Mouse (Mus musculus) thymus, postnatal 25 days (tissue): ENCODE measurements around the gene N4bp3.
"Not testable (repeated sequence)": the region's sequence is repeated elsewhere in the genome, so short reads cannot be mapped to it uniquely, and the experiment has no call there.

Experiments
- DNase-seq: peaks from one replicate; pipeline ENCODE4 v3.0.0; 2022

Gene N4bp3

GRCm38 (mm10) chr11:51627425-51627824 lies 23.2 kb downstream of the N4bp3 start:
- DNase-seq, result no peak

DNA sequence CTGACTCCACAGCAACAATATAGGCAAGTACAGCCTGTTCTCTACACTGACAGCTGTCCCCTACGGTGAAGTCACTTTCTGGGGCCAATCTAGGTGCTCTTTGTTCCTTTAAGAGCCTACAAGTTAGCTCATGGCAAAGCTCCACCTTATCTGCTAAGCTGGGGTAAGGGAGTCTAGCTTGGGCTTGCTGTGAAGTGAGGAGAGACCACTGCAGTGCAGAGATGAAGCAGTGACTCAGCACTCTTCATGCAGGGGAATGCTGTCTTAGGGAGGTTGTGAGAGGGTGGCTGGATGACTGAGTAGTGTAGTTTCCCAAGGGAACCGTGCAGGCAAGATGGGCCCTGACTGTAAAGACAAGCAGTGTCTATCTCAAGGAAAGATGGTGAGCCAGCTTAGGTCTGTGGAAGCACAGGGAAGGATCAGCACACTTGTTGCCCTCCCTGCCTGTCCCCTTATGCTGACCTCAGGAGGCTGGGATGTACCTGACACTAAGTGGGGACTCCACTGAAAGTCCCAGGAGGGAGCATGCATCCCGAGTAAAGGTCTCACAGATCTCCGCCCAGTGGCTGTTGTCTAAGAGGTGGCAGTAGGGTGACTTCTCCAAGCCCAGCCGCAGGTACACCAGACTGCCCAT lies 25.3 kb downstream of the N4bp3 start:
- no peak for DNase-seq

DNA sequence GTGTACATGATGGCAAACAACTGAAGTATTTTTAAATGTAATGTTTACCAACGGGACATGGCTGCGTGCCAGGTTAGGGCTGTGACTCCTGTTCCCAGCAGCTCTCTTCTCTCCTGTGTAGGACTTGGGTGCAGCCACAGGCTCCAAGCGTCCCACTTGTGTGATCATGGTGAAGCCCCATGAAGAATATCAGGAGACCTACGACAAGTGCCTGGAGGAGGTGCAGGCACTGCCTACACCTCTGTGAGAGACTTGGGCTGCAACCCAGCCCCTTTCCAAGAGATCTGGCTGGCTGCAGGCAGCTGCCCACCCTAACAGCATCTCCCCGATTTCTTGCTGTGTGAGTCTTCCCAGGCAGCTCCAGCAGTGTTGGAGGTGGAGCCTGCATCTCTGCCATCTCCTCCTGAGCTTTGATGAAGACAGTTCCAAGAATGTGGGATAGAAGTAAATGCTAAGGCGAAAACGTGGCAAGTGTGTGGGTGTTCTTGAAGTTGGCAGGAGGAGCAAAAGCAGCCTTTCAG lies 27.6 kb downstream of the N4bp3 start:
- no peak for DNase-seq

DNA sequence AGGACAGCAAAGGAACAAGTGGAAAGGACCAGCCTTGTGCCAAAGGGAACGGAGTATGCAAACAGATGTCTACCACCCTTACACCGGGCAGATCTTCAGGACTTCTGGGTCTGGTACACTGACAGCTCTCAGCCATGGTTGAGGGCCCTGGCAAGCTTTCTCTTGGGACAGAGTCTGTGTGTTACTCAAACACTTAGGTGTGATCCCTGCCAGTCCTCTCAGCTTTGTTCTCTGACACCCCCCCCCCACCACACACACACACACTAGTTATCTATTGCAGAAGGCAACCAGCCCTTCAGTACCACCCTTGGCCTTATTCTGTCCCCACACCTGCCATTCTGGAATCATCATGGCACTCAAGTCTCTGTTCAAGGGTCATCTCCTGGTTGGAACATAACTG lies 28.9 kb downstream of the N4bp3 start:
- DNase-seq, result no peak

DNA sequence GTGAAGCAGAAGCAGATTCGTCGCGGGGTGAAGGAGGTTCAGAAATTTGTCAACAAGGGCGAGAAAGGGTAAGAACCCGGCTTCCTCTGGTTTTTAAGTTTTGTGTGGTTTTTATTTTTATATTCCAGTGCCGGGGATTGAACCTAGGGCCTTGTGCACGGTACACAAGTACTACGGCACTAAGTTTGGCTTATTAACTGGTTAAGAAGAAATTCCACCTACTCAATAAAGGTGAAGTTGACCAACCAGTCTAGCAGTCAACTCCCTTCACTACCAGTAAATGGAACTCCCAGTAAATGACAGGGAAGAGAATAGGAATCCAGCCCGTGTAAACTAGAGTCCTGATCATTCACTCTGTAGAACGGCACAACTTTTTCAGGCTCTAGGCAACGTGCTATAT lies 30.6 kb downstream of the N4bp3 start:
- DNase-seq, result no peak

DNA sequence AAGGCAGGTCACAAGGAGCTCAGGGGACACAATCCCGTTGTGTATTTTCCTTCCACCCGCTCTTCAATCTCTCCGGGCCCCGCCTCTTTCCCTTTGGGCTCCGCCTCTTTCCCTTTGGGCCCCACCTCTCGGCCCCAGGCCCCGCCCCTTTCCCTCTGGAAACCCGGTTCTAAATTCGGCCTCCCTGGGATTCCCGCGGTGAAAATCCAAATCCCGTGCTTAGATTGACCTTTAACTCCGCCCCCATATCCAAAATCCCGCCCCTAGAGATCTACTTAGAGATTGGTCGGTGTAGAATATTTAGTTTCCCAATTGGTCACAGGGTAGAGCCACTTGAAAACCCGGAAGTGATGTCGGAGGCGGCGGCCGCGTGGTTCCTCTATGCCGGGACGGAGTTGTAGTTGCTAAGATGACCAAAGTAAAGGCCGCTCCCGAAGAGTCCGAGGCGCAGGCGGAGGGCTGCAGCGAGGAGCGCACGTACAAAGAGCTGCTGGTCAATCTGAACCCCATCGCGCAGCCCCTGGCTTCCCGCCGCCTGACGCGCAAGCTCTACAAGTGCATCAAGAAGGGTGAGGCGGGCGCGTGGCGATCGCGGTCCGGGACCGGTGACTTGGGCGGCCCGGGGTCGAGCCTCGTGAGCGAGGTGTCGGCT lies 31.1 kb downstream of the N4bp3 start, which contains the start of gene Nhp2:
TSS of gene Nhp2 (plus strand) at position 327 of the 652 bp plus-strand sequence.
- peak; percentile 87 for DNase-seq

DNA sequence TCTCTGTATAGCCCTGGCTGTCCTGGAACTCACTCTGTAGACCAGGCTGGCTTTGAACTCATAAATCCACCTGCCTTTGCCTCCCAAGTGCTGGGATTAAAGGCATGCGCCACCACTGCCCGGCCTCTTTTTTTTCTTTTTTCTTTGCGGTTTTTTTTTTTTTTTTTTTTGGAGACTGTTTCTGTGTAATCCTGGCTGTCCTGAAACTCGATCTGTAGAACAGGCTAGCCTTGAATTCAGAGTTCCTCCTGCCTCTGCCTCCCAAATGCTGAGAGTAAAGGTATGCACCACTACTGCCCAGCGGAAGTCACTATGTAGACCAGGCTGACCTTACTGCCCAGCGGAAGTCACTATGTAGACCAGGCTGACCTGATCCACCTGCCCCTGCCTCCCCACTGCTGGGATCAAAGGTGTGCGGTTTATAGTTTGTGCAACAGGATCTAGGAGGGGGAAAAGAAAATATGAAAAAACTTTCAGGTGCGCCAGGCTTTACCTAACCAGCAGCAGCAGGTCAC lies 31.7 kb downstream of the N4bp3 start:
- DNase-seq, result no peak

DNA sequence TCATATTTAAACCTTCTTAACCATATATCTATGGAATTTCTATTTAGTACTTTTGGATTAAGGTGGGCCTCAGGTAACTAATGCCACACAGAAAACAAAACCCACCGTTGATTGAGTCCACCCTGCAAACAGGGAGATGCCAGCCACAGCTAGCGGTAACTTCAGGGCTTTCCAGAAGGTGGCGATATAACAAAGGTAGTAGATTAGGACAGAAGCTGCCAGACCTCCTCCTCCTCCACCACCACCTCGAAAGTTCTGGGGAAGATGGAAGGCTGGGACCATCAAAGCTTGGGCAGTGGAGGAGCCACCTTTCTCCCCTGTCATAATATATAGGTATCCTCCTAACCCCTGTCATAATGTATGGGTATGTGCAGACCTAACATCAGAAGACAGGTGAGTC lies 32.9 kb downstream of the N4bp3 start:
- DNase-seq, result peak; percentile 80

- not testable (repeated sequence) for DNase-seq
Observed at GRCm38 (mm10) chr11:51616113-51616512, 34.5 kb downstream of the N4bp3 start.

DNA sequence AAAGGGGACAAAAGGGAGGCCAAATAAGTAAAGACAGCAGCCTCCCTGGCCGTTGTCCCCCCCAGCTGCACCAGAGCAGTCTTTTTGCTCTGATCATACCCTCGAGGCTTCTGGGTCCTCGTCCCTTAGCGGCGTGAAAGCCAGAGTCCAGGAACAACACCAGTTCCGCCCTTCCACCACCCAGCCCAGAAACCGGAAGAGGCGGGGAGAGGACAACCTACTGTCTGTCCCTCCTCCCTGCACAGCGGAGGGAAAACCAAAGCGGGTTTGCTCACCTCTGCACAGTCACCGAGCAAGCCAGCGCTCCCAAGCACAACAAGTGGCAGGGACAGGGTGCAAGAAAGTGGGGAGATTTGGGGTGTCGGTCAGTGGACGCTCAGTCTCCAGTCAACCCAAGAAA lies 35.0 kb downstream of the N4bp3 start:
- DNase-seq, result peak; percentile 74

DNA sequence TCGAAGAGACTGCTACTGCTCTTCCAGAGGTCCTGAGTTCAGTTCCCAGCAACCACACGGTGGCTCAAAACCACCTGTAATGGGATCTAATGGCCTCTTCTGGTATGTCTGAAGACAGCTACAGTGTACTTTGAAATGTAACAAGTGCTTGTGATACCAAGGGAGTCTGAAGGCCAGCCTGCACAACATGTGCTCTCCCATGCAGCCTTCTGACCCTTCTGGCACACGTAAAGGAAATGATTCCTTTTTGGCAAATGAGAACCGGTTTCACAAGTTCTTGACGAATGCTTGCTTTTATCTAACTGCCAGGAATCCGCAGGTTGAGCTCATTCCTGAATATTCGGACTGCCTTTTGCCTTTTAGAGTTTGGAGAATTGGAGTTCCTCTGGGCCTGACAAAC lies 35.5 kb downstream of the N4bp3 start:
- no peak for DNase-seq

DNA sequence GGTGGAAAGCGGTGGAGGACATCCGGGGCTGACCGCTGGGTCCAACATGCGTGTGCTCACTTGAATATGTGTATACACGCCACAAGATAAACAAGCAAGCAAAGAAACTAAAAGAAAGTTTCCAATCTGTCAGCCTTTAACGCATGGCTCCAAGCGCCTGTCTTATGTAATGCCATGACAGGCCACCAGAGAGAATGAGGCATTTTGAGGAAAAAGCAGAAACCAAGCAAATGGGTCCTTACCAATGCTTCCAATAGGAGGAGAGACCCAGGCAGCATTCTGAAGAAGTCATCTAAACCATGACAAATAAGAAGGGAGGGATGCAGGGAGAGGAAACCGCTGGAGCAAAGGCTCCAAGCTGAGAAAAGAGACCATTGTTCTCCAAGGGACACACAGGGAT lies 36.4 kb downstream of the N4bp3 start:
- no peak for DNase-seq

- not testable (repeated sequence) for DNase-seq
Observed at GRCm38 (mm10) chr11:51609940-51610339, 40.7 kb downstream of the N4bp3 start.

GRCm38 (mm10) chr11:51609266-51609909 lies 41.3 kb downstream of the N4bp3 start:
- DNase-seq, result peak; percentile 37

DNA sequence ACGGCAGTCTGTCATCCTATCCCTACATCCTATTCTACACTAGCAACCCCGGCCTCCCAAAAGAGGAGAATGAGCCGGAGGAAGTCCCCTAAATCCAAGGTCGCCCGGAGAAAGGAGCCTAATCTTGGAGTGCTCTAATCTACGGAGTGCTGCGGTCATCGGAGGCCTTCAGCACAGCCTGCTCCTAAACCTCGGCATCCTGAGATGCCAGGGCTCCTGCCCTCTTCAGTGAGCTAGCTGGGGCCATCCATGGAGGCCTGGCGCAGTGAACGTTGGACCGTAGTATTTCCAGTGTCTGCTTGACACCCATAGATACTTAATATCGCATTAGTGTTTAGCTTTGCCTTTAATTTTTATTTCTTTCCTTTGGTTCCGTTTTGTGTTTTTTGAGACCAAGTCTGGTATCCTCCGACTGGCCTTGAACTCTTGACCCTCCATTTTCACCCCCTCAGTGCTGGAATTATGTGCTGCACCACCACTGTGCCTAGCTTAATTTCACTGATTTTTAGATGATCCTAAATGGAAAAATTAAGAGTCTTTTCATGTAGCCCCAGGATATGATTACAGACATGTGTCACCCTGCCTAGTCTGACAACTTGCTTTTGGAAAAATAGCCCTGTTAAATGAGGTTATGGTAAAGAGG lies 43.4 kb downstream of the N4bp3 start:
- no peak for DNase-seq

GRCm38 (mm10) chr11:51606447-51607095 lies 44.1 kb downstream of the N4bp3 start, which contains the start of gene Hnrnpab:
Gene Hnrnpab (minus strand): TSS chr11:51606847.
- DNase-seq, result peak; percentile 97

DNA sequence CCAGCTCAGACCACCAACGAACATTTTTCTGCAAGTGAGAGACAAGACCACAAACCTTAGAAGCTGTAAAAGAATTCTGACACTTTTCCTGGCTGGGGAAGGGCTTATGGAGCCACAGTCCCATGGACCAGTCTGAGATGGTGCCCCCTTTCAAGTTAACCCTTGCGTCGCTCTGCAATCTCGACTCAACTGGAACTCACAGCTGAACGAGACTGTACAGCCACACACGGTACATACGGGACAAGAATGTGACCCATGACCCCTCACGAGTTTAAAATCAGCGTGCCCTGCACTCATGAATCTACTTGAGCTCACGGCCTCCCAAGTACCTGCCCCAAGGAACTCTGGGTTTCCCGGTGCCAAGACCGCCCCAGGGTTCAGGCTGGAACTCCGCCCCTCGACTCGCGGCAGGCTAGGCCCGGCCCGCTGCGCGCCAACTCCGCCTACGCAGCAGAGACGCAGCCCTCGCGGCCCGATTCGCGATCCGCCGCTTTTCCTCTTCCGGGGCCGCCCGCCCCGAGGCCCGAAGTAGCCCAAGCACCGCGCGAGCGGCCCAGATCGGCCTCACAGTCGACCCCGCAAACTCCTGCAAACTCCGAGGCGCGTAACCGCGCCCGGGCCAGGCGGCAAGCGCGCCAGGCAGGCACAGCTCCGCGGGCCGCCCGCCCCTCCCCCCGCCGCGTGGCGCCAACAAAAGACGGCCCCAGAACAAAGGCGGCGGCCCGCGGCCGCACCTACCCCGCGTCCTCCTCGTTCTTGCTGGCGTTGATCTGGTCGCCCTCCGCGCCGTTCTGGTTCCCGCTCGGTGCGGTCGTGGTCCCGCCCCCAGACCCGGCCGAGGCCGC lies 44.8 kb downstream of the N4bp3 start:
- peak; percentile 89 for DNase-seq

DNA sequence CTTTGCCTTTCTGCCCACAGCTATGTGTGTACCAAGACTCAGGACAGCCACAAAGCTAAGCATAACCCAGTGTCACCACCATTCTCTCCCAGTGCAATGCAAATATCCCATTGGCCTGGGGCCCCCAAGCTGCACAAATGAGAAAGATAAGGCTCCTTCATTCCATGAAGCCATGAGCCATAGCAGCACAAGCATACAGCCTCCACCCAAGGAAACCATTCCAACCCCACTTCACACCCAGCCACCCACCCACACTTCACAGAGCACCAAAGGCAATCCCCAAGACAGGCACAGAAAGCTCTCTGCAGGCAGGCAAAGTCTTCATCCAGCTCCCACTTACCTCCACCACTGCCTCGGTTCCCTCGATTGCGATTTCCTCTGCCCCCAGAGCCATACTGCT lies 48.4 kb downstream of the N4bp3 start:
- no peak for DNase-seq

GRCm38 (mm10) chr11:51597553-51597952 lies 53.1 kb downstream of the N4bp3 start:
- no peak for DNase-seq

DNA sequence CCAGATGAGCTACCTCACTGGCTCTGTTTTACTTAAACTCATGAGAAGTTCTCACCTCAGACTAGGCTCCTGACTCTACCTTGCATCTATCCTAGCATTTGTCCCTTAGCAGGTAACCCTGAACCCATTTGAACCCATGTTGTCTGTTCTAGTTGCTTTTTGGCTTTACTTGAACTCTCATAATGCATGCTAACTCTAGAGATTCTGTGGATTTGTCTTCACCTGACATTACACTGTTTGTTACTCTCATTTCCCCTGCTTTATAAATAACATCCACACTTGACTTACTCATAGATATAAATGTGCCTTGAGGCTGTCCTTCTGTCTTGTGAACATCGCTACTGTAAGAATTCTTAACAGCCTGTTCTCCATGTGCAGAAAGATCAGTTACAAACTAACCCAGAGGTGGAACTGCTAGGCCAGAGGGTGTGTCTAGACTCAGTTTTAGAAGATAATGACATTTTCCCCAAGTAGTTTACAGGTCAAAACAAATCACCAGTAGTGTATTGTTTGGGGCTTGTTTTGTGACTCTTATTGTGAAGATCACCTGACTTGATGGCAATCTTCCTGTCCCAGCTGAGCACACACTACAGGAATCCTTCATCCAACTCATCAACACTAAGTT lies 55.1 kb downstream of the N4bp3 start:
- no peak for DNase-seq

DNA sequence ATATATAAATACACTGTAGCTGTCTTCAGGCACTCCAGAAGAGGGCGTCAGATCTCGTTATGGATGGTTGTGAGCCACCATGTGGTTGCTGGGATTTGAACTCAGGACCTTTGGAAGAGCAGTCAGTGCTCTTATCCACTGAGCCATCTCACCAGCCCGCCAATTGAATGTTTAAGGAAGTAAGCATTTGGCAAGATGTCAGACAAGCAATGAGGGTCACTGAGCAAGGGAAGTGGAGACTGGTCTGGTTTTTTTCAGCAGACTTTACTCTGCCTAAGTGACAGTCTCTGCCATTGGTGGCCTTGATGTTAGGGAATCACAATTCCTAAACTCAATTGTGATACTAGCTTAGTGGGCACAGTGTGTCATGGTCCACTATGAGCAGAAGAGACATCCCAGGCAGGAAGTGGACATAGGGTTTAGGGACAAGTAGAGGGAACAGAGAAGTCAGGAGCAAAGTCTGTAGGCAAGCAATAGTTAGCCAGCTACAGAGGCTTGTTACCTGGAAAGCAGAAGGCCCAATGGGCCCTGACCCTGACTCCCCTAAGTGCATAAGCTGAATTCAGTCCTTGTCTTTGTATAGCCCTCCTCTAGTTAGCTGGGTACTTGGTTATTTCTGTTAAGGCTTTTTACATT lies 55.8 kb downstream of the N4bp3 start:
- no peak for DNase-seq
